Mouse (Mus musculus) neural tube, embryonic 13.5 days (tissue): Measurements from ENCODE around the gene Ints14. TPM values are rescaled to one million over a fixed set of nuclear protein-coding genes. Genes with fewer than 3 reads are reported as not detected.

Experiments
- ATAC-seq: fragments of 200-750 bp; cut with Nextera tagmentation; 2 replicates; pipeline ENCODE4 v1.8.0; 2017; ENCODE audit warnings: low read depth, mild to moderate bottlenecking, moderate TSS enrichment, moderate library complexity
- H3K27ac ChIP-seq: fragments of 300-500 bp; sonication (generic); replicated peaks from 2 replicates; pipeline ENCODE4 v1.5.1; 2015; ENCODE audit warnings: moderate library complexity, mild to moderate bottlenecking, inconsistent platforms
- H3K27me3 ChIP-seq: fragments of 300-500 bp; sonication (generic); 2 replicates; pipeline ENCODE4 v1.6.1; 2015; ENCODE audit warnings: mild to moderate bottlenecking, inconsistent platforms
- H3K36me3 ChIP-seq: fragments of 300-500 bp; sonication (generic); 2 replicates; pipeline ENCODE4 v1.6.1; 2015; ENCODE audit warnings: mild to moderate bottlenecking, inconsistent platforms
- H3K4me1 ChIP-seq: fragments of 300-500 bp; sonication (generic); replicated peaks from 2 replicates; pipeline ENCODE4 v1.6.1; 2015; ENCODE audit warnings: inconsistent platforms
- H3K4me2 ChIP-seq: fragments of 300-500 bp; sonication (generic); 2 replicates; pipeline ENCODE4 v1.6.1; 2015; ENCODE audit warnings: inconsistent platforms, mild to moderate bottlenecking, moderate library complexity
- H3K4me3 ChIP-seq: fragments of 300-500 bp; sonication (generic); 2 replicates; pipeline ENCODE4 v1.5.1; 2015; ENCODE audit warnings: mild to moderate bottlenecking, inconsistent platforms
- H3K9ac ChIP-seq: fragments of 300-500 bp; sonication (generic); 2 replicates; pipeline ENCODE4 v1.6.1; 2015; ENCODE audit warnings: moderate library complexity, mild to moderate bottlenecking, inconsistent platforms
- H3K9me3 ChIP-seq: fragments of 300-500 bp; sonication (generic); 2 replicates; pipeline ENCODE4 v1.6.1; 2016; ENCODE audit warnings: inconsistent platforms
- WGBS: fragments of 180-500 bp; shearing (Covaris S2); methylation state at CpG from one replicate; pipeline ENCODE4 v1.1.7; 2015; 5-methylcytosine and 5-hydroxymethylcytosine counted together
- polyA plus RNA-seq: library from polyadenylated mRNA; unstranded; fragments of >200 nt; fragmentation: Nextera tagmentation; extraction: Ambion mirVana; gene quantifications from 2 replicates; pipeline ENCODE4 v1.2.1, GENCODE M21; 2015

Gene Ints14
- 41.4 and 41.6 TPM in 2 replicates for polyA plus RNA-seq

DNA sequence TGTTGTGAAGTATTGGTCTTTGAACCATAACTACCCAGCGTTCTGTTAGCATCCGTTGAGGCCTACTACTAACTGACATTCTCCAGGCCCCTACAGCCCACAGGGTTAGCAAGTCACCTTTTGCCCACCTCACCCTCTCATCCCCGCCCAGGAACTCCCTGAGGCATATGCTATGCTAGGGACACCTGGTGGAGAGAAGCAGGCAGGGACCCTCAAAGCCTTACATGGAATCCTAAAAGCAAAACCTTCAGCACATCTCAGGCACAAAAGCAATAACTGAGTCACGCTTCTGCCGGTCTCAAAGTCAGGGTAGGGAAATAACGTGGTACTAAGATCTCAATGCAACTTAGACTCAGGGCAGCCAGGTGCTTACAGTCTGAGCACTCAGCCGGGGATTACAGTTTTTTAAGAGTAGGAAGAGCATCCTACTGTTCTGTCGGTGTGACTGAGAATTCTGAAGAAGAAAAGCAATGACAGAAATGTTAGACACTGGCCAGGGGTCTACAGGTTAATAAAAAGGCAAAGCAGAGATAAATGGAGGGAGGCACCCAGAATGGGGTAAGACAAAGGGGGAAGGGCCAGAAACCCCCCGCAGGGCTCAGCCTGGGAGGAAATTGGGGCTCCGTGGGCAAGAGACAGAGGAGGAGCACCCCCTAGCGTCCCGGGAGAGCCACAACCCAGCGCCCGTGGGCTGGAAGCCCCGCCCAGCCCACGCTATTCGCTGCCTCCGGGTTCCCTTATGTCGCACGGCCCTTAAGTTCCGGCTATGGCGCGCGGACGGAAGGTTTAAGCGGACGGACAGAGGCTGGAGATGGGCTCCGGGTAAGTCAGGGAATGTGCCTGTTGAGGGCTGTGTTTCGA, at the start of gene Ints14:
Gene Ints14, plus strand, starts transcription at position 789 of the 861 bp plus-strand sequence.
- H3K36me3 ChIP-seq, result peaks cover 28% of the 10 kb centered on the region
- 5% methylated on average over 29 of the region's 29 CpGs for WGBS
- H3K4me1 ChIP-seq, result peaks cover 23% of the 10 kb centered on the region
- peak within 1 kb of the TSS; percentile 74 for H3K4me2 ChIP-seq
- H3K27me3 ChIP-seq, result no peaks in the 10 kb centered on the region
- H3K9ac ChIP-seq, result peak within 1 kb of the TSS; percentile 88
- peak within 1 kb of the TSS; percentile 87 for H3K27ac ChIP-seq
- peak within 1 kb of the TSS; percentile 73 for H3K4me3 ChIP-seq
- no peaks in the 10 kb centered on the region for H3K9me3 ChIP-seq
- ATAC-seq, result peak; percentile 98

DNA sequence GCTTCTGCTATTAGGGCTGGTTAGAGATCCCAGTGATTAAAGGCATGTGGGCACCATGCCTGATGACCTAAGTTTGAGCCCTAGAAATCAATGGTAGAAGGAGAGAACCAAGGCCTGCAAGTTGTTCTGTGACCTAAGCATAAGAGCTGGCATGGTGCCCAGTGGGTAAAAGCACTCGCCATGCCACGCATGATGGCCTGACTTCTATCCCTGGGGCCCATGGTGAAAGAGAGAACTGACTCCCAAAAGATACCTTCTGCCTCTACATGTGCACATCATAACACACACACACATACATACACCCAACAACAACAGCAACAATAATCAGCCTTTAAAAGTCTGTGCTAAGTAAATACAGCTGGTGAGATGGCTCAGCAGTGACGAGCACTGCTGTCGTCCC, 47.3 kb upstream of the Ints14 start:
- H3K4me3 ChIP-seq, result no peak overlapping the region
- H3K9me3 ChIP-seq, result no peaks in the 10 kb centered on the region
- WGBS, result 95% methylated on average over 4 of the region's 4 CpGs
- H3K4me2 ChIP-seq, result no peak overlapping the region
- H3K36me3 ChIP-seq, result peaks cover 55% of the 10 kb centered on the region
- H3K27ac ChIP-seq, result no peak overlapping the region
- ATAC-seq, result no peak
- H3K9ac ChIP-seq, result no peak overlapping the region
- no peaks in the 10 kb centered on the region for H3K4me1 ChIP-seq
- H3K27me3 ChIP-seq, result no peaks in the 10 kb centered on the region

DNA sequence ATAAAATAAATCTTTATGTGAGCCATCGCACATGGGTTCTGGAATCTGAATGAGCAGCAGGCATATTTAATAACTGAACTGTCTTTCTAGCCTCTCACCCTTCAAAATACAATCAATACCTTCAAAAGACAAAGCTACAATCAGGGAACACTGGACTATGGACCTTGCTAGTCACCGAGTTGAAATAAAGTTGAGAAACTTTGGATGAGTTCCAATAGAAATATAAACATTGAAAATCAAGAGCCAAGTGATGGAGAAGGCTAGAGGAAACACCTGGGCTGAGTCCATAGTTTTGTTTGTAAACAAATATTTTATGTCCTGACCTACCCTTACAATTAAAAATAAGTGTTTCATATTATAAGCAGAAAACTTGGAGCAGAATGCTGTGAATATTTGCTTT, 46.7 kb upstream of the Ints14 start:
- H3K4me3 ChIP-seq, result no peak overlapping the region
- H3K36me3 ChIP-seq, result peaks cover 57% of the 10 kb centered on the region
- no peak for ATAC-seq
- H3K27me3 ChIP-seq, result no peaks in the 10 kb centered on the region
- H3K9me3 ChIP-seq, result no peaks in the 10 kb centered on the region
- no peak overlapping the region for H3K9ac ChIP-seq
- H3K4me1 ChIP-seq, result no peaks in the 10 kb centered on the region
- no peak overlapping the region for H3K4me2 ChIP-seq
- no peak overlapping the region for H3K27ac ChIP-seq
- WGBS, result 91% methylated on average over 2 of the region's 2 CpGs

DNA sequence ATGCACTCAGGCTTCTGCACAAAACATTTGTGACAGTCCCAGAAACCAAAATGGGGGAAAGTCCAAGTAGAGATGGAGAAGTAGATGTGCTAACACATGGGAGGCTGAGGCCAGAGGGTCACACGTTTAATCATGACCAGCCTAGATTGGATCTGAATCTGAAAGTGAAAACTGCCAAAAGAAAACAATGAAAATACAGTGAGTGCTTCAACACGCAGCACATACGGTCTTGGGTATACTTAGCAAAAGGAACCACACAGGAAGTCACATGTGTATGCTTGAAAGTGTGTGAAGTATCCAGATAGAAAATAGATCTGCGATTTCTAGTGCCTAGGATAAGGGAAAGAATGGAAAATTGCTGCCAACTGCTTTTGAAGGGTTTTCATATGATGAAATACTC, 46.1 kb upstream of the Ints14 start:
- Histone ChIP-seq H3K4me3 (no peak overlapping the region), H3K4me2 (no peak overlapping the region), H3K27me3 (no peaks in the 10 kb centered on the region), H3K27ac (no peak overlapping the region), H3K36me3 (peaks cover 54% of the 10 kb centered on the region), H3K9me3 (no peaks in the 10 kb centered on the region), H3K9ac (no peak overlapping the region), H3K4me1 (no peaks in the 10 kb centered on the region)
- 87% methylated on average over 4 of the region's 4 CpGs for WGBS
- ATAC-seq, result no peak

DNA sequence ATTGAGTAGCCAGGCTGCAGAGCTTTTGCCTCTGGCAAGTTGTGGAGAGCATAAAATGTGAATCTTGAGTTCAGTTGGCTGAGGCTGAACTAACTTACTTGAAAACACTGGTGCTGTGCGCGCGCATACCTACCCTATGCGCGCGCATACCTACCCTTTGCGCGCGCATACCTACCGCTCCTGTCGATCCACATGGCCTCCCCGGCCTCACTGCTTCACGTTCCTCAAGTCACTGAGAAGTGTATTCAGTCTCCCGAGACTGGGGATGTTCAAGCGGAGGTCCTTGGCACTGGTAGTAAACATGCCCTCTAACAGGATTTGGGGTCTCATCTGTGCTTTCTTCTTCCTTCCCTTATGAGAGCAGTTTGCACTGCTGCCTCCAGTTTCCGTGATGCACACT, 42.1 kb upstream of the Ints14 start:
- peak overlapping the region; percentile 11; the same call in 1 of the 2 replicates for H3K4me3 ChIP-seq
- ATAC-seq, result no peak

DNA sequence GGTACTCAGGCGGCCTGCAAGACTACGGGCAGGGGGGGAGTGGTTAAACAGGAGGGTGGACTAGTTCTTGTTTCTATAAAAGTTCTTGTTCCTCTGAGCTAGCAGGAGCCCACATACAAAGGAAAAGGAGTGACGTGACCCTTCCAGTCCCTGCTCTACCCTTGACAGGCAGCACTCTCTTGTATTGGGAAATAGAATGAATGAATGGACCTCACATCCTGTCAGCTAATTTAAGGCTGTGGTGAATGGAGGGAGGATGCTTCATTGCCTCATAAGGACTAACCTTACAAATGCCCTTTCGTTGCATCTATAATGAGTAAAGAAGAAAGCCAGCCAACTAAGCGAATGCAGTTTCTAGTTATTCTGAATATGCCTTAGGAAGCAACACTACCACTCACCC, 34.9 kb upstream of the Ints14 start:
- Histone ChIP-seq H3K9me3 (no peaks in the 10 kb centered on the region), H3K27me3 (no peaks in the 10 kb centered on the region), H3K36me3 (peaks cover 14% of the 10 kb centered on the region; the same call in 1 of the 2 replicates), H3K4me2 (no peak overlapping the region), H3K4me1 (no peaks in the 10 kb centered on the region), H3K4me3 (no peak overlapping the region), H3K9ac (no peak overlapping the region), H3K27ac (no peak overlapping the region)
- ATAC-seq, result no peak
- WGBS, result 56% methylated on average over 5 of the region's 5 CpGs

More for the DNA sequence above, 42.1 kb upstream of the Ints14 start:
- H3K4me2 ChIP-seq, result peak overlapping the region; percentile 30
- H3K9me3 ChIP-seq, result no peaks in the 10 kb centered on the region
- no peaks in the 10 kb centered on the region for H3K4me1 ChIP-seq
- H3K36me3 ChIP-seq, result peaks cover 41% of the 10 kb centered on the region
- WGBS, result 42% methylated on average over 16 of the region's 16 CpGs
- H3K27ac ChIP-seq, result no peak overlapping the region
- H3K9ac ChIP-seq, result no peak overlapping the region
- H3K27me3 ChIP-seq, result no peaks in the 10 kb centered on the region

DNA sequence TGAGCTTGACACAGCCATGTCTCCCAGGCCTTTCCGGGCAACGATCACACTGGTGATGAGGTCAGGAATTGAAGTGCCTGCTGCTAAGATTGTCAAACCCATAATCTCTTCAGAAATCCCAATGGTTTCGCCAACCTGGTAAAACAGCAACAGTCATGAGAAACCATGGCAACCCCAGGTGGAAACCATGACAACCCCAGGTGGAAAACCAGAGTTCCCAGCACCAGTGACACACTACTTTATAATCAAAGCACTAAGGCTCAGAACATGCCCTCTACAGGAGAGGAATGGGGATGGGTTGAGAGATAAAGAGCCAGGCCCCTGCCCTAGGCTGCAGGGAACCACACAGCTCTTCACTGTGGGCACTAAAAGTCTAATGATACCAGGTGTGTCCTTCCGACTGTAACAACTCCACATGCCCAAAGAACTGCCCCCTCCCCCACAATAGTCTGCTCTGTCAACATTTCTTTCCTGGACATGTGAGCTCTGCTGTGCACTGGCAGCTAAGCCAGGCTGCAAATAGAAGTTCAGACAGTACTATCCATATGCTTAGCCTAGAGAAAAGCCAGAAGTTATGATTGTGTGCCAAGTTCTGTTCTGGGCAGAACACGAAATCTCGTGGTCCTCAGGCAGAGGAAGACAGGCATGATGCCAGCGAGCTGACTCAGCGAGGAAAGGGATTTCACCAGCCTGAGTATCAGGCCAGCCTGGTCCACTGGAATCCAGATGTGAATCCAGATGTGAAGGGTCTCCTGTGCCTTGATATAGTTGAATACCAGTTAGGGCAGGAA, 34.3 kb upstream of the Ints14 start:
- Histone ChIP-seq H3K9ac (no peak overlapping the region), H3K4me2 (no peak overlapping the region), H3K27ac (no peak overlapping the region), H3K4me1 (no peaks in the 10 kb centered on the region), H3K36me3 (peaks cover 8% of the 10 kb centered on the region; the same call in 1 of the 2 replicates), H3K9me3 (no peaks in the 10 kb centered on the region), H3K4me3 (no peak overlapping the region), H3K27me3 (no peaks in the 10 kb centered on the region)
- 80% methylated on average over 8 of the region's 8 CpGs for WGBS
- ATAC-seq, result no peak

DNA sequence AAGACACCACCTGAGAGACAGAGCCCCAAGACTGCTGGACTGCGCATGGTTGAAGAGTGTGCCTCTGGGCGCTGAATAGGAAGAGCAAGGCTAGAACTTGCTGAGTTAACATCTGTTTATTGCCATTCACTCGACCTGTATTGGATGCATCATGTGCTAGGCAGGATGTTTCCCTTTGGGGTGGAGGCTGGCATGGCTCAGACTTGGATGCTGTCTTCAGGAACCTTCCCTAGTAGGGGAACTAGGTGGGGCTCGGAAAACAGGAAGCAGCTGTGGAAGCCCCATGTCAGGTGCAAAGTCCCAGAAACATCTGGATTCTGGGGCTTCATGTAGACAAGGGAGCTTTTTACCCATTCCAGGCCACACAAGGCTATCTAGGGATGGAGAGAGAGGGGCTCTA, 30.4 kb upstream of the Ints14 start:
- no peak for ATAC-seq
- Histone ChIP-seq H3K4me1 (peaks cover 11% of the 10 kb centered on the region; the same call in 1 of the 2 replicates), H3K36me3 (no peaks in the 10 kb centered on the region), H3K4me2 (no peak overlapping the region), H3K9me3 (no peaks in the 10 kb centered on the region), H3K27me3 (no peaks in the 10 kb centered on the region), H3K27ac (no peak overlapping the region), H3K9ac (no peak overlapping the region), H3K4me3 (no peak overlapping the region)
- 85% methylated on average over 4 of the region's 4 CpGs for WGBS

DNA sequence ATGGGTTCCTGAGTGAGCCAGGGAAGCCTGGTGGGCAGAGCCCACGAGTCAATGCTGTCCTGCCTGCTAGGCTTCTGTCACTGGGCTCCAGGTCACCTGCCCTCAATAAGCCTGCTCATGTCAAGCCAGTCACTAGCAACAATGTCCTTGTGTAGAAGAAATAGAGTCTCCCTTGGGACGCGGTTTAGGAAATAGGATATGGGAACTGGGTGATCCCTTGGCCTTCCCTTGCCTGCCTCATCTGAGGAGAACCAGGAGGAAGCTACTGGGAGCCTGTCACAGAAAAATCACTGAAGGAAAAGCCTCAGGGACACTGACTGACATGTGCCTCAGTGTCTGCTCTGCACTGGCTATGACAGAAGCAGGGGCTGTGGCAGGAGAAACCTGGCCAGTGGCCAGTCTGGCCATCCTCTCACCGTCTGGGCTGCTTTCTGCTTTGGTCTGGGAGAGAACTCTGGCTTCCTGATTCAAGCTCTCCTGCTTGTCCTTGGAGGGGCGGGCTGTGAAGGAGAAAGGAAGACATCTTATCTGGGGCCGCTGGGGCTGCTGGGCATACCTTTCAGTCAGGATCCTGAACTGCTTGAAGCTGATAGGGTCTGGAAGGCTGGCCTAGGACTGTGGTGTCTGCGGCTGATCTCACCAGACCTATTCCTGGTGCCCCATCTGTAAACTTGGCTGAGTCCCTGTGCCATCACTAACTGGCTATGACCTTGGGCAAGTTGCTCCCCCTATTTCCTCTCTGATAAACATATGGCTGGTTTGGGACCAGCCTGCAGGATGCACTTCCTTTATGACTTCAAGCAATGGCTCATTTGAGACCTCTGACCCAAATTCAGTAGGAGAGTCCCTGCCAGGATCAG, 28.7 kb upstream of the Ints14 start:
- no peaks in the 10 kb centered on the region for H3K27me3 ChIP-seq
- H3K4me2 ChIP-seq, result no peak overlapping the region
- peaks cover 11% of the 10 kb centered on the region; the same call in 1 of the 2 replicates for H3K4me1 ChIP-seq
- no peak overlapping the region for H3K4me3 ChIP-seq
- H3K27ac ChIP-seq, result no peak overlapping the region
- no peaks in the 10 kb centered on the region for H3K36me3 ChIP-seq
- H3K9ac ChIP-seq, result no peak overlapping the region
- 78% methylated on average over 7 of the region's 7 CpGs for WGBS
- no peak for ATAC-seq
- no peaks in the 10 kb centered on the region for H3K9me3 ChIP-seq

DNA sequence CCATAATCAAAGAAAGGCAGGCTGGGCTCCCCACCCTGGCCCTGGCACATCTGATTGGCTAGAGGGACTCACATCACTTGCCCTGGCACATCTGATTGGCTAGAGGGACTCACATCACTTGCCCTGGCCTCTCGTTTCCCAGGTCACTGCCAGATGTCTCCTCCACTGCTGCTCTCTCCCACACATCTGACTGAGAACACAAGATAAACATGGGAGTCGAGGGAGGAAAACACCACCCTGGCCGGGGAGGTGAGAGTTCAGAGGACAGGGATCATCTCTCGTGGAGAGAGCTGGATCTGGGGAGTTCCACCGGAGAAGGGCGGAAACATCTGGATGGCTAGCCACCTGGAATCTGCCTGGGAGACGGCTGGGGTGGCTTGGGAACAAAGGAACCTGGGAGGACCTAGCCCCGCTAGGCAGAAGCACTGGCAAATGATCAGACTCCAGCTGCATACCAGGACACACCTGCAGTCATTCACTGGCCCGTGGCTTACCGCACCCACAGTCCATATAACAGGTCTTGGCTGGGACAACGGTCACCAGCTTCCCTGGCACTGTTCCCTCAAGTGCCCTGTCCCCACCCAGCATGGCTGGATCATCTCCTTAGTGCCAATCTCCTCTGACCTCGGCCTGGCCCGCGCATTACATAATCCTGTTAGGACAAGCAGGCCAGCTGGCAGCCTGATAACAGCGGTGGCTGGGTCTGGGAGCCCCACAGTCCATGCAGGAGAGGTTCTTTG, 26.5 kb upstream of the Ints14 start:
- Histone ChIP-seq H3K4me1 (peaks cover 11% of the 10 kb centered on the region; the same call in 1 of the 2 replicates), H3K27ac (no peak overlapping the region), H3K9ac (no peak overlapping the region), H3K36me3 (no peaks in the 10 kb centered on the region), H3K4me2 (0 out of 2 replicates have a peak overlapping the region, but pooled peaks have one; percentile 9), H3K4me3 (no peak overlapping the region), H3K27me3 (no peaks in the 10 kb centered on the region), H3K9me3 (no peaks in the 10 kb centered on the region)
- ATAC-seq, result no peak
- WGBS, result 71% methylated on average over 15 of the region's 15 CpGs

DNA sequence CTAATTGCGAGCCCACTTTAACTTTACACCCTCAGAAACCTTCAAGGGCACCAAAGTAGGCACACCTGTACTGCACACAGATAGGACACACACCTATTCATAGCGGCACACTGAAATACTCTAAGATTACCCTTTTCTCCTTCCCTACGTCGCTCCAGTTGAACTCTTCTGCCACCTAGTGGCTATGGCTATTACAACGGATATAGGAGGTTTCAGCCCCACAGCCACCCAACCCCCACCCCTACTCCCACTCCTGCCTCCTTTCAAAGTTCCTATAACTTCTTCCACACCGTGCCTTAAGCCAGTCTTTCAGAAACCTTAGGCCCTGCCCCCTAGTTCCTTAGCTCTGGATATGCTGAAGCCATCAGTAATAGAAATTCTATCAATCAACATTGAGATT, 24.2 kb upstream of the Ints14 start:
- WGBS, result 7% methylated on average over 6 of the region's 6 CpGs
- H3K4me2 ChIP-seq, result no peak overlapping the region
- no peaks in the 10 kb centered on the region for H3K9me3 ChIP-seq
- peaks cover 11% of the 10 kb centered on the region; the same call in 1 of the 2 replicates for H3K4me1 ChIP-seq
- H3K4me3 ChIP-seq, result no peak overlapping the region
- H3K27ac ChIP-seq, result no peak overlapping the region
- no peak overlapping the region for H3K9ac ChIP-seq
- H3K27me3 ChIP-seq, result no peaks in the 10 kb centered on the region
- H3K36me3 ChIP-seq, result no peaks in the 10 kb centered on the region
- no peak for ATAC-seq
